Mouse (Mus musculus): ENCODE measurements around the gene Camta1. TPM values are rescaled to one million over a fixed set of nuclear protein-coding genes. Genes with fewer than 3 reads are reported as not detected.

Gene Camta1
- polyA plus RNA-seq, 1 experiment from 2014 or later, result 61.9 TPM

GRCm38 (mm10) chr4:151108028-151108771 is 753.5 kb downstream of the Camta1 start:
- Histone ChIP-seq H3K9ac (ENCODE audit: low read length) (peak overlapping the region; percentile 70), H3K4me2 (replicated peaks; ENCODE audit: low read depth) (peak overlapping the region; percentile 87), H3K27ac (replicated peaks) (peak overlapping the region; percentile 61; the same call in 1 of the 2 replicates), H3K9me3 (ENCODE audit: control insufficient read depth, low read length) (no peaks in the 10 kb centered on the region), H3K4me1 (replicated peaks; ENCODE audit: control insufficient read depth, insufficient read depth) (no peaks in the 10 kb centered on the region), H3K27me3 (ENCODE audit: control insufficient read depth, insufficient read depth, low read length) (no peaks in the 10 kb centered on the region), H3K4me3 (ENCODE audit: low read depth, low read length) (peak overlapping the region; percentile 56), H3K36me3 (ENCODE audit: control insufficient read depth, insufficient read depth, low read length) (no peaks in the 10 kb centered on the region)
- WGBS, result under 1% methylated on average over 84 of the region's 101 CpGs
- ATAC-seq (ENCODE audit: low FRiP score, low TSS enrichment) (peak; percentile 99), DNase-seq (ENCODE audit: low spot score) (peak; percentile 96)
- TF ChIP-seq CTCF (IDR thresholded peaks at IDR 0.05; ENCODE audit: low read depth), result no peak
- no peak for TF ChIP-seq EP300 (optimal IDR thresholded peaks at IDR 0.05)

- peak overlapping the region; percentile 70 for H3K9ac ChIP-seq (ENCODE audit: low read length)
- H3K36me3 ChIP-seq (ENCODE audit: control insufficient read depth, insufficient read depth, low read length), result no peaks in the 10 kb centered on the region
- H3K4me3 ChIP-seq (ENCODE audit: low read depth, low read length), result peak overlapping the region; percentile 56
- H3K4me1 ChIP-seq (replicated peaks; ENCODE audit: control insufficient read depth, insufficient read depth), result no peaks in the 10 kb centered on the region
- DNase-seq (ENCODE audit: low spot score) (peak; percentile 44), ATAC-seq (ENCODE audit: low FRiP score, low TSS enrichment) (no peak)
- H3K4me2 ChIP-seq (replicated peaks; ENCODE audit: low read depth), result peak overlapping the region; percentile 87
- H3K27ac ChIP-seq (replicated peaks), result peak overlapping the region; percentile 41; the same call in 1 of the 2 replicates
- 3% methylated on average over 47 of the region's 60 CpGs for WGBS
- H3K27me3 ChIP-seq (ENCODE audit: control insufficient read depth, insufficient read depth, low read length), result no peaks in the 10 kb centered on the region
- TF ChIP-seq EP300 (optimal IDR thresholded peaks at IDR 0.05) (no peak), CTCF (IDR thresholded peaks at IDR 0.05; ENCODE audit: low read depth) (no peak)
- no peaks in the 10 kb centered on the region for H3K9me3 ChIP-seq (ENCODE audit: control insufficient read depth, low read length)
These were observed 754.3 kb downstream of the Camta1 start for GRCm38 (mm10) chr4:151107131-151108001.

- H3K27ac ChIP-seq (replicated peaks), result no peak overlapping the region
- TF ChIP-seq CTCF (IDR thresholded peaks at IDR 0.05; ENCODE audit: low read depth), result no peak
- no peak for TF ChIP-seq EP300 (optimal IDR thresholded peaks at IDR 0.05)
- H3K9me3 ChIP-seq (ENCODE audit: control insufficient read depth, low read length), result no peaks in the 10 kb centered on the region
- no peak overlapping the region for H3K4me2 ChIP-seq (replicated peaks; ENCODE audit: low read depth)
- 35% methylated on average over 10 of the region's 10 CpGs for WGBS
- DNase-seq (ENCODE audit: low spot score), result no peak
- no peak overlapping the region for H3K9ac ChIP-seq (ENCODE audit: low read length)
- no peak overlapping the region for H3K4me3 ChIP-seq (ENCODE audit: low read depth, low read length)
- ATAC-seq (ENCODE audit: low FRiP score, low TSS enrichment), result no peak
- H3K36me3 ChIP-seq (ENCODE audit: control insufficient read depth, insufficient read depth, low read length), result no peaks in the 10 kb centered on the region
- no peaks in the 10 kb centered on the region for H3K4me1 ChIP-seq (replicated peaks; ENCODE audit: control insufficient read depth, insufficient read depth)
- no peaks in the 10 kb centered on the region for H3K27me3 ChIP-seq (ENCODE audit: control insufficient read depth, insufficient read depth, low read length)
These were observed 755.2 kb downstream of the Camta1 start for GRCm38 (mm10) chr4:151106468-151106867.

GRCm38 (mm10) chr4:151105886-151106285 is 755.8 kb downstream of the Camta1 start:
- H3K4me2 ChIP-seq (replicated peaks; ENCODE audit: low read depth), result no peak overlapping the region
- H3K36me3 ChIP-seq (ENCODE audit: control insufficient read depth, insufficient read depth, low read length), result no peaks in the 10 kb centered on the region
- H3K9me3 ChIP-seq (ENCODE audit: control insufficient read depth, low read length), result no peaks in the 10 kb centered on the region
- no peak for DNase-seq (ENCODE audit: low spot score)
- H3K9ac ChIP-seq (ENCODE audit: low read length), result no peak overlapping the region
- ATAC-seq (ENCODE audit: low FRiP score, low TSS enrichment), result no peak
- WGBS, result 51% methylated on average over 6 of the region's 6 CpGs
- H3K4me3 ChIP-seq (ENCODE audit: low read depth, low read length), result no peak overlapping the region
- TF ChIP-seq EP300 (optimal IDR thresholded peaks at IDR 0.05) (no peak), CTCF (IDR thresholded peaks at IDR 0.05; ENCODE audit: low read depth) (no peak)
- H3K27me3 ChIP-seq (ENCODE audit: control insufficient read depth, insufficient read depth, low read length), result no peaks in the 10 kb centered on the region
- no peak overlapping the region for H3K27ac ChIP-seq (replicated peaks)
- no peaks in the 10 kb centered on the region for H3K4me1 ChIP-seq (replicated peaks; ENCODE audit: control insufficient read depth, insufficient read depth)

- no peak for DNase-seq (ENCODE audit: low spot score)
- no peak overlapping the region for H3K4me3 ChIP-seq (ENCODE audit: low read depth, low read length)
- 78% methylated on average over 10 of the region's 10 CpGs for WGBS
These were observed 757.5 kb downstream of the Camta1 start for GRCm38 (mm10) chr4:151104147-151104546.

More at GRCm38 (mm10) chr4:151104147-151104546, 757.5 kb downstream of the Camta1 start:
- Histone ChIP-seq H3K27ac (replicated peaks) (no peak overlapping the region), H3K4me1 (replicated peaks; ENCODE audit: control insufficient read depth, insufficient read depth) (no peaks in the 10 kb centered on the region), H3K4me2 (replicated peaks; ENCODE audit: low read depth) (no peak overlapping the region), H3K36me3 (ENCODE audit: control insufficient read depth, insufficient read depth, low read length) (no peaks in the 10 kb centered on the region), H3K9ac (ENCODE audit: low read length) (no peak overlapping the region), H3K9me3 (ENCODE audit: control insufficient read depth, low read length) (no peaks in the 10 kb centered on the region), H3K27me3 (ENCODE audit: control insufficient read depth, insufficient read depth, low read length) (no peaks in the 10 kb centered on the region)
- ATAC-seq (ENCODE audit: low FRiP score, low TSS enrichment), result no peak
- TF ChIP-seq CTCF (IDR thresholded peaks at IDR 0.05; ENCODE audit: low read depth) (no peak), EP300 (optimal IDR thresholded peaks at IDR 0.05) (no peak)

All from stomach, postnatal 0 days (tissue).